Mouse (Mus musculus): ENCODE measurements at regions not wholly inside any gene's neighbourhood (a gene's known extent, or its start where the extent isn't known, plus 50 kb on each side); places are given as distances from the start of the nearest gene placed in this dataset.

- no peak for TF ChIP-seq POLR2A (IDR thresholded peaks at IDR 0.05; ENCODE audit: insufficient read depth, low read length)
- no peak for TF ChIP-seq CTCF (IDR thresholded peaks at IDR 0.05; ENCODE audit: low read depth, low read length)
- no peak for TF ChIP-seq EP300 (IDR thresholded peaks at IDR 0.05; ENCODE audit: insufficient read depth, low read depth, low read length)
Measured at GRCm38 (mm10) chr6:81731631-81732030, 191.8 kb upstream of the Gcfc2 start.

Measured in ES-Bruce4 (cell line).